Mouse (Mus musculus): ENCODE data around the gene Cib1.

DNA sequence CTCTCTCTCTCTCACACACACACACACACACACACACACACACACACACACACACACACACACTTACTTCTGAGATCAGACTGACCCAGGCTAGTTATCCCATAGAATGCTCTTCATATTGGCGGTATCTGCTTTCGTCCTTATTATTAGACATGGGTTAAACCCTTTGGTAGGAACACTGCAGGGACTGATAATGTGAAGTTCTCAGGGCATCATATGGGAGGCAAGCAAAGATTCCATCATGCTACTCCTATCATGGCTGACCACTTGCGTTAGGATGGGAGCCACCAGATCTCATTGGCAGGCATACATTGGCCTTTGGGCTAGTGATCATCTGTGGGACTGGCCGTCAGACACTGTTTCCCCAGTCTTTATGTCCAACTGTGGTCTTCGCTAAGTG is 37.5 kb downstream of the Cib1 start:
- TF ChIP-seq CTCF (IDR thresholded peaks at IDR 0.05; ENCODE audit: borderline replicate concordance, extremely low read depth, insufficient read depth, insufficient read length), result no peak
- no peak for TF ChIP-seq POLR2A (IDR thresholded peaks at IDR 0.05; ENCODE audit: borderline replicate concordance, extremely low read depth, insufficient read depth, insufficient read length, poor library complexity, severe bottlenecking)
